Mouse (Mus musculus): ENCODE measurements around the gene Chac1. TPM values are rescaled to one million over a fixed set of nuclear protein-coding genes. Genes with fewer than 3 reads are reported as not detected.

Chac1 gene
- polyA plus RNA-seq, 1 experiment: 1.5 TPM

DNA sequence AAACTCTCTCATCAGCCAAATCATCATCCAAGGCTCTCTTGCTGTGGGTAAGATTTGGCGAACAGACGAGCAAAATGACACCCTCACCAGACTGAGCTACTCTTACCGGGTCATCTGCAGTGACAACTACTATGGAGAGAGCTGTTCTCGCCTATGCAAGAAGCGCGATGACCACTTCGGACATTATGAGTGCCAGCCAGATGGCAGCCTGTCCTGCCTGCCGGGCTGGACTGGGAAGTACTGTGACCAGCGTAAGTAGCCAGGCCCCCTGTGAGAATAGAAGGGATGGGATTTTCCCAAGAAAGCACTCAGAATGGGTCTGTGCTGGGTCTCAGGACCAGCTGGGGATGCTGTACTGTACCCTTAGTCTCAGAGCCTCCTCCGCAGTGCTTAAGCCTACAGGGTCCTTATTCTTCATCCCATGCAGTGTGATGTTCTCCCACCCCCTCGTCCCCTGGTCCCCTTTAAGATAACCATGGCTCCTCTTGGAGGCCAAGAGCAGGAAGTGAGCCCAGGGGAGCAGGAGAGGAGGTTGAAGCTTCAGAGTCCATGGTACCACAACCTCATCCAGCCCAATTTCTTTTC lies 23.0 kb upstream of the Chac1 start:
- DNase-seq (ENCODE audit: low spot score): no peak

DNA sequence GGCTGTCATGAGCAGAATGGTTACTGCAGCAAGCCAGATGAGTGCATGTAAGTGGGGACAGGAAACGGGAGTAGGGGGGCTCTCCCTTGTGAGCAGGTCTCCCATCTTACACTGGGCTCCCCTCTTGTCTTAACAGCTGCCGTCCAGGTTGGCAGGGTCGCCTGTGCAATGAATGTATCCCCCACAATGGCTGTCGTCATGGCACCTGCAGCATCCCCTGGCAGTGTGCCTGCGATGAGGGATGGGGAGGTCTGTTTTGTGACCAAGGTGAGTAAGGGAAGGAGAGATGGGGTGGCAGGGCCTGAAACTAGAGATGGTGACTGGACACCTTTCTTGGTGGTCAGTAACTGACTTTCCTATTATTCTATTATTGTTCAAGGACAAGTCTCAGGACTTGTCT lies 22.5 kb upstream of the Chac1 start:
- DNase-seq (ENCODE audit: low spot score): no peak

DNA sequence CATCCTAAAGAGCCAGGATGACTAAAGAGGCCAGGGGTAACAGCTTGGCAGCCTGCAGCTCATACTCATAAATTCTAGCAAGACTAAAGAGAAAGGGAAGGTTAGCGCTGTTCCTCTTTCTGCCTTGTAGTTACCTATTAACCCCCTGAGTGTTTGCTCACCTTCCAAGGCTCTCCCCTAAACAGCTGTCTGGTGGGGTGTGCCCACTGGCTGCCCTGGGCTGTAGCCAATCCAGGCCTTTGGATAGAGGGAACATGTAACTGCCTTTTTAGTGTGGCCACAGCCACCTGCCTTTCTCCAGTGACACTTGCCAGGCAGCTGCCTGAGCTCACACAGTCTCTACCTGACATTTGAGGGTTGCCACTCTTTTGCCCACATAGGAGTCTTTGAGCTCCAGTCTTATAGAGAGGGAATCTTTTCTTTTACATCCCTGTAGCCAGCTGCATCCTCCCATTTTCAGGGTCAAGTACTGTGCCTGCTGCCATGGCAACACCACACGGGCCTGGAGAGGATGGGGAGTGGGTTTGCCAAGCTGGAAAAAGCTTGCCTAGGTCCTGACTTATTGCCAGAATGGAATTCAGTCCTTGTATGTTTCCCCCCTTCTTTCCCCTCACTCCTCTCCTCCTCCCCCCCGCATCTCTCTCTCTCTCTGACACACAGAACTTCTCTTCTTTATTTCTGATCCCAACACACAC lies 21.8 kb upstream of the Chac1 start:
- DNase-seq (ENCODE audit: low spot score): no peak

DNA sequence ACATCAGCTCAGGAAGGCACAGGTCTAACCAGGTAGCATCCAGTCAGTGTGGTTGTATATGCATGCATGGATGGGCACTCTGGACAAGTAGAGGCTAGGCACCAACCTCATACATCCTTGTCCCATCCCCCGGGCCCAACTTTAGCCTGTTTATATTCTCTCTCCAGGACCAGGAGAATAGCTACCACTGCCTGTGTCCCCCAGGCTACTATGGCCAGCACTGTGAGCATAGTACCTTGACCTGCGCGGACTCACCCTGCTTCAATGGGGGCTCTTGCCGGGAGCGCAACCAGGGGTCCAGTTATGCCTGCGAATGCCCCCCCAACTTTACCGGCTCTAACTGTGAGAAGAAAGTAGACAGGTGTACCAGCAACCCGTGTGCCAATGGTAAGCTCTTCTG lies 20.2 kb upstream of the Chac1 start:
- DNase-seq (ENCODE audit: low spot score): no peak

DNA sequence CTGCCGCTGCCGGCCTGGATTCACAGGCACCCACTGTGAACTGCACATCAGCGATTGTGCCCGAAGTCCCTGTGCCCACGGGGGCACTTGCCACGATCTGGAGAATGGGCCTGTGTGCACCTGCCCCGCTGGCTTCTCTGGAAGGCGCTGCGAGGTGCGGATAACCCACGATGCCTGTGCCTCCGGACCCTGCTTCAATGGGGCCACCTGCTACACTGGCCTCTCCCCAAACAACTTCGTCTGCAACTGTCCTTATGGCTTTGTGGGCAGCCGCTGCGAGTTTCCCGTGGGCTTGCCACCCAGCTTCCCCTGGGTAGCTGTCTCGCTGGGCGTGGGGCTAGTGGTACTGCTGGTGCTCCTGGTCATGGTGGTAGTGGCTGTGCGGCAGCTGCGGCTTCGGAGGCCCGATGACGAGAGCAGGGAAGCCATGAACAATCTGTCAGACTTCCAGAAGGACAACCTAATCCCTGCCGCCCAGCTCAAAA lies 18.8 kb upstream of the Chac1 start:
- no peak for DNase-seq (ENCODE audit: low spot score)

DNA sequence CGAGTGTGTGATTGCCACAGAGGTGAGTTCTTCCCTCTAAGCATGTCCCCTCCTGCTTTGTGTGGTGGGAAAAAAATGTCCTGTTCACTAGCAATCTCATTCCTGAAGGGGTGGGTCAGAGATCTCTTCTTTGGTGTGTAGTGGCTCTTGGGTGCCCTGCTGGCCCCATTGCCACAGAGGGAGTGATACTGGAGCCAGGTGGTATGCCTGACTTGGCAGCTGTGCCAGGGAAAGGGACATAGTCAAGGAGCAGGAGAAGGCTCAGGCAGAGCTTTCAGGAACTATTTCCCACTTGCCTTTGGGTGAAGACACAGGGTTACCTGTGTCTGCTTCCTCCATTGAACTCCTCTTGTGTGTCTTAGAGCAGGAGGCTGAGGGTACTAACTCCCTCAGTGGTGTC lies 16.9 kb upstream of the Chac1 start:
- no peak for DNase-seq (ENCODE audit: low spot score)

DNA sequence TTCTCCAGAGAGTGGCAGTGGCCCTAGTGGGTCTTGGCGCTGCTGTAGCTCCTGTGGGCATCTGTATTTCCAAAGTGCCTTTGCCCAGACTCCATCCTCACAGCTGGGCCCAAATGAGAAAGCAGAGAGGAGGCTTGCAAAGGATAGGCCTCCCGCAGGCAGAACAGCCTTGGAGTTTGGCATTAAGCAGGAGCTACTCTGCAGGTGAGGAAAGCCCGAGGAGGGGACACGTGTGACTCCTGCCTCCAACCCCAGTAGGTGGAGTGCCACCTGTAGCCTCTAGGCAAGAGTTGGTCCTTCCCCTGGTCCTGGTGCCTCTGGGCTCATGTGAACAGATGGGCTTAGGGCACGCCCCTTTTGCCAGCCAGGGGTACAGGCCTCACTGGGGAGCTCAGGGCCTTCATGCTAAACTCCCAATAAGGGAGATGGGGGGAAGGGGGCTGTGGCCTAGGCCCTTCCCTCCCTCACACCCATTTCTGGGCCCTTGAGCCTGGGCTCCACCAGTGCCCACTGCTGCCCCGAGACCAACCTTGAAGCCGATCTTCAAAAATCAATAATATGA lies 16.0 kb upstream of the Chac1 start:
- DNase-seq (ENCODE audit: low spot score): no peak

DNA sequence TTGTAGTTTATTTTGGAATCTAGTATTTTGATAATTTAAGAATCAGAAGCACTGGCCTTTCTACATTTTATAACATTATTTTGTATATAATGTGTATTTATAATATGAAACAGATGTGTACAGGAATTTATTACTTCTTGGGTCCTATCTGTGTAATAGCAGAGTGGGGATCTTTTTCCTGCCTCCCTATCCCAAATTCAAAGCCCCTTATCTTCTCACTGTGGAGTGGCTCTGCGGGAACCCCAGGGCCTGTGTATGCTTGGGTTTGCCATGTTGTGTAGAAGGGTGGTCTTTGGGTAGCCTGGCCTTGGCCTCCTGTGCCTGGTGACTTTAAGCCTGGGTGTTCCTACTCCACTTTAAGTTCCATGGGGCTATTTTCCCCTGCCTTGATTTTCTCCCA lies 15.5 kb upstream of the Chac1 start:
- DNase-seq (ENCODE audit: low spot score): no peak

DNA sequence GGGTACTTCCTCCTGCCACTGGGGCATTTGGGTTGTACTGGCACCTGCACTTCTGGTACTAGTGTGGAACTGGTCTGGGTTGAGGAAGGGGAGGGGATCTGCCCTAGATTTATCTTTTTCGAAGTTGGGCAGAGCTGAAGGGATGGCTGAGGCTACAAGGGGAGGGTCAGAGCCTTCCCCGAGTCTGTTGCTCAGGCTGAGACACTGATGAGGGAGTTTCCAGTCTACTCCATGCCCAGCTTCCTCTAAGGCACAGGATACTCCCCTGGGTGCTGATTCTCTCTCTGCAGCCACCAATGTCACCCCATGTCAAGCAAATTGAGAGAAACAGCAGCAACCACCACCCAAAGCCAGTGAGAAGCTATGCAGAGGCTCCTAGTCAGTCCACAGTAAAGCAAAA lies 15.0 kb upstream of the Chac1 start:
- no peak for DNase-seq (ENCODE audit: low spot score)

DNA sequence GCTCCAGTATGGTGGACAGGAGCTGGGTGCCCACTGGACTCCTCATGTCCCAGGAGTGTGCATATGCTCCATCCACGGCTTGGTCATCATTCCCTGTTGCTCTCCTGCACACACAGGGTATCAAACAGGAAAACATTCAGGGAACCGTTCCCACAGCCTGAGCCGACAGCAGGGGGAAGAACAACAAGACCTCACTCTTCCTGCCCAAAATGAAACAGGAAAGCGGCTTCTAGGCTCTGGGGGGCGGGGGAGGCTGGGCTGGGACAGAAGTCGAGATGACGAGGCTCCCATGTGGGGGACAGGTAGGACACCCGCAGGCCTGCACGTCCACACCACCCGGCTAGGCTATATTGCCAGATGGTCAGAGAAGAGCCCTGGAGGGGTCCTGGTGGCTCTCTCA lies 14.6 kb upstream of the Chac1 start:
- no peak for DNase-seq (ENCODE audit: low spot score)

DNA sequence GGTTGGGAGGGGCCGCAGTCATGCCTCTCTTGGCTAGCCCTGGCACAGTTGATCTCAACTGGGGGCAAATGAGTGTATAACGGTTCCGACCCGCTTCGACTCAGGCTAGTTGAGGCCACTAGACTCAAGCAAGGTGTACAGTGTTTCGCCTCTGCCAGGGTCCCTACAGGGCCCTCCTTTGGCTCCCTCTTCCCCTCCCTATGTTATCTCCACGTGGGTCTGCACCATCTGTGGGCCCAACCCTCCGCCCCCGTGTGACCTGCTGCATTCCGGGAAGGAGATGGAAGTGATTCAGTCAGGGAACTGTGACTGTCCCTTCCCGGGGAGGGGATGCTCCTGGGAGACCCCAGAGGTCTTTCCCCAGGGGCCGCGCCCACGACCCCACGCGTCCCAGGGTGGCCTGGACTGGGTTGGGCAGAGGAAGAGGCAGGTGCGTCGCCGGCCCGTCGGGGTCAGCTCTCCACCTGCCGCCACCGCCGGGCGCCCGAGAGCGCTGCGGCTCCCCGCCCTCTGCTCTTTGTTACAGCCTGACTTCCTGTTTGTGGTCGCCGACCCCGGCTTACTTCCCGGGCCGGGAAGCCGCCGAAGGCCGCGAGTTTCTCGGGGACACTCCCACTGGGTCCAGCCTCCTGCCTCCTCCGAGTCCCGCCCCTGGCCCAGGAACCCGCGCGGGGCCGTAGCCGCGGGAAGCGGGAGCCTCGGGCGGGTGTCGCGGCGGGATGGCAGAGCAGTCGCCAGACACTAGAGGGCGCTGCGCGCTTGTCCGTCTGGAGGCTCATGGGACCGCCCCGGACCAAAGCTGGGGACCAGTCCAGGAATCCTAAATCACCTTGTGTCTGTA lies 13.4 kb upstream of the Chac1 start:
- DNase-seq (ENCODE audit: low spot score): peak; percentile 92

DNA sequence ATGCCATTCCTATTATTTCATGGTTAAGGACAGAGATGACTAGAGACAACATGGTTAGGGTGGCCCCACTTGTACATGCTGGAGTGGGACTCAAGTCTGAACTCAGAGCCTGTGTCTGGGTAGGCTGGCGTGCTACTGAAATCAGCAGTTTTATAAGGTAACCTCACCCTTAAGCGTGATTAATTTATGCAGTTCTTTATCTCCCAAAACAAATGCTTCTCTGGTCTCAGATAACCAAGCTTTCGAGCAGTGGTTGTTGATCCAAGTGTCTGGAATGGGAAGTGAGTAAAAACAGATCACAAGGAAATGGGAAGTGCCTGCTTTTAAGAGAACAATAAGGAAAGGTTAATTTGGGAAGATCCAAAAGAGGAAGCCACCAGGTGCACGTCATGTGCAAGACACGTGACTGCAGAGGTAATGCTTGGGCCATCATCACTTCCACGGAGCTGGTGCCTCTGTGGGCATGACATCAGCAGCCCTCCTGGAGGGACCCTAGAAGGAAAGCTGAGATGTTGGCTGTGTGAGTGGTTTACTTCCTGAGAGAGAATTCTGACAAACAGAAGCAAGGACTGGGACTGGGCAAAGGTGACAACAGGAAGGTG lies 6.4 kb upstream of the Chac1 start:
- DNase-seq (ENCODE audit: low spot score): no peak

DNA sequence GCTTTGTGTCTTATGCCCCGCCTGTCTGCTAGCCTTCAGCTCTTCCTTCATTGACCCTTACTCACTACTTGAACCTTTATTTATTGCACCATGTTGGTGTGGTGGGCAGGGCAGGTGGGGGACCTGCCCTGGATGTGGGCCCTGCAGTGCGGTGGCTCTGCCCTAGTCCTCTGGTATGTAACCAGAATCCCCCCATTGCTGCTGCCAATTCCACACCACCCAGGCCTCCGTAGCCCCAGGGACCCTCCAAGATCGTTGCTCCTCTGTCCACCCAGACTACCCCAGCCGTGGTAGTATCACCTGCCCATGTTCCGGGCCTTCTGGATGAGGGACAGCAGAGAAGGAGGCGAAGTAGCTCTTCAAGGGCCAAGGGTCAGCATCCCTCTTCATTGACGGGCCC lies 2.7 kb downstream of the Chac1 start:
- no peak for DNase-seq (ENCODE audit: low spot score)

DNA sequence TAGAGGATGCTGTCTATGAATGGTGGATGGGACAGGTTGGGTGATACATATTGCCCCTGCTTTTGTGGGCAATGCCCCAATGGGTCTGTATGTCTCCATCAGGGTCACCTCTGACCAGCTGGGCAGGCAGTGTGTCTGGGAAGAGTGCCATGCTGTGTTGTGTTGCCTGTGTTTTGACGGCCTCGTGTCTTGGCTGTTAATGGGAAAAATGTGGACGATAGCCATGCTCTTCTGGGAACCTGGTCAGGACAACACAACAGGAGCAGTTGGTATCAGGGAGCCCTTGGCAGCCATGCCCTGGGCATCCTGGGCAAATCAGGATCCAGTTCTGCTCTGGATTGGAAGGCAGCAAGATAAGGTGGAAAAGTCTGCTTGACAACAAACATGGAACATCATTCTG lies 4.1 kb downstream of the Chac1 start:
- no peak for DNase-seq (ENCODE audit: low spot score)

DNA sequence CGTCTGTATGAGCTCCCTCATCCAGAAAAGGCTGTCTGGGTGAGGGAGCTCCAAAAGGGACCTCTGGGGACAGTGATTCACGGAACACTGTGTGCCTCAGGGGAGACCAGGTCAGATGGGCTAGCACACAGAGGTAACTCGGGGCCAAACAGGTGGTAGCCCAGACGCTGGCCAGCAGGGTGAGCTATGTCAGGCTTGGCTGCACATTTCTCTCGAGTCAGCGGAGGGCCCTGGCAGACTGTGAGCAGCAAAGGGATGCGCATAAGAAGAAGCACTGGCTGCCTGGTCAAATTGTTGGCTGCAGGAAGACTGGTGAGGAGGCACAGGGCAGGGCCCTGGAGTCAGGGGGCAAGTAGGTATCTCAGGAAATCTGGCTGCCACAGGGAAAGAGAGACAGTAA lies 4.6 kb downstream of the Chac1 start:
- no peak for DNase-seq (ENCODE audit: low spot score)

DNA sequence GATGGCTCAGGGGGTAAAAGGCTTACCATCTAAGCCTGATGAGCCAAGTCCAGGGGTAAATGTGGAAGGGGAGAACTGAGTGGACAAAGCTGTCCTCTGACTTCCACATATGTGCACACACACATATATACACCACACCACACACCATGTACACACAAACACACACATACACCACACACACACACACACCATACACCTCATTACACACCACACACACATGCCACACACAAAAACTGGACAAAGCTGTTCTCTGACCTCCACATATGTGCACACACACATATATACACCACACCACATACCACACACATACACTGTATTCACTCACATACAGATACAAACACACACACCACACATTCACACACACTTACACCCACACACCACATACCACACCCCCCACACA lies 5.3 kb downstream of the Chac1 start:
- DNase-seq (ENCODE audit: low spot score): no peak

DNA sequence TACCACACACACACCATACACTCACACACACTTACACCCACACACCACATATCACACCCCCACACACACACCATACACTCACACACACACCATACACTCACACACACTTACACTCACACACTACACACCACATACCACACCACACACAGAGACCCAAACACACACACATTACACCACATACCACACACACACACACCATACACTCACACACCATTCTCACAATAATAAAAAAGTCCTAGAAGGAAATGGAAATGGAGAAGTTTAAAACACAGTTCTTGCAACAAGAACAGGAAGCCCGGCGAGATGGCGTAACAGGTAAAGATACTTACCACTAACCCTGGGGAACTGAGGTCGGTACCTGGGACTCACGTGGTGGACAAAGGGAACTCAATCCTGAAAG lies 5.8 kb downstream of the Chac1 start:
- DNase-seq (ENCODE audit: low spot score): no peak

DNA sequence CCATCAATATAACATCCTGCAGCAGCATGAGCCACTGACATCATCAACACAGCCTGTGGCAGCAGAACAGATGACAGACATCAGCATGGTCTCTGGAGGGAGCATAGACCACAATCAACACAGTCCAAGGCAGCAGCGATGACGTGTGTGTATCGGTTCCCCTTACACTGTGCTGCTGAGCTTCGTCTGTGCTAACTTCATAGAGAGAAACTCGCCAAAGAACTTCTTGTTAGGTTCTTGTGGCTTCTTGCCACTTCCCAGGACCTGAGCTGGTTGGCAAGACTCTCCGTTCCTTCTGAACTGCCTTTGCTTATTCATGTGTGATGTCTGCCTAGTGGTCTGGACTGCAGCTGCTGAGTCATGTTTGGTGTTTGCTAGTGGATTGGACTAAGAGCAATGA lies 7.2 kb downstream of the Chac1 start:
- no peak for DNase-seq (ENCODE audit: low spot score)

DNA sequence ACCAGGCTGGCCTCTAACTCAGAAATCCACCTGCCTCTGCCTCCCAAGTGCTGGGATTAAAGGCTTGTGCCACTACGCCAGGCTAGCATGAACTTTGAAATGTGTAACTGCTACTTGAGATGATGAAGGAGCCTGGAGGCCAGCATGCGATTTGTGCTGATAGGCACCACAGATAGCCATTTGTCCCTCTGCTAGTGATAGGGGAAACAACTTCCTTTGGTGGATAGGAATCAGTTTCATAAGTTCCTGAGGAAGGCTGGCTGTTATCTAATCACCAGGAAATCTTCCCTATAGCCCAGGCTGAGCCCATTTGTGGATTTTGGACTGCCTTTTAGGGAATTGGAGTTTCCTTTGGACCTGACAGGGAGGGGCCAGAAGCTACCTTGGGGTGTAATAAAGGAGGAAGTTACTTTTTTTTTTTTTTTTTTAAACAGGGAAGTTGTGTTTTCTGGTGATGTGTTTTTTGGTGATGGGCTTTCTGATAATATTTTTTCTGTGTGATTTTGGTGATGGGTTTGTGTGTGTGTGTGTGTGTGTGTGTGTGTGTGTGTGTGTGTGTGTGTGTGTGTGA lies 8.8 kb downstream of the Chac1 start:
- no peak for DNase-seq (ENCODE audit: low spot score)

DNA sequence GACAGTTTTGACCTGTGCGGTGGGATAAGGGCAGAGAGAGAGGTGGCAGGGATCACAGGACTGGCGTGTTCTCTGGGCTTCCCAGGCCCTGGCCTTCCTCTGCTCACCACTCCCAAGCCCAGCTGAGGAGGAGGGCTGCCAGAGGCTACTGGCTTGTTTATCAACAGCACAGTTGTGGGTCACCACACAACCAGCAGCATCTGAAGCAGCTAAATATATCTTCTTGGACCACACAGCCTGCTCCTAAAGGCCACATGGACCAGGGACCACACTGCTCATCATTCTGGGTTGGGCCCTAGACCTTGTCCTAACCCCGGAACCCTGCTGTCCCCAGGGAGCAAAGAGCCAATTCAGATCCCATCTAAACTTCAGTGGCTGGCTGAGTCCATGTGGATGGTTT lies 13.9 kb downstream of the Chac1 start:
- DNase-seq (ENCODE audit: low spot score): no peak

DNA sequence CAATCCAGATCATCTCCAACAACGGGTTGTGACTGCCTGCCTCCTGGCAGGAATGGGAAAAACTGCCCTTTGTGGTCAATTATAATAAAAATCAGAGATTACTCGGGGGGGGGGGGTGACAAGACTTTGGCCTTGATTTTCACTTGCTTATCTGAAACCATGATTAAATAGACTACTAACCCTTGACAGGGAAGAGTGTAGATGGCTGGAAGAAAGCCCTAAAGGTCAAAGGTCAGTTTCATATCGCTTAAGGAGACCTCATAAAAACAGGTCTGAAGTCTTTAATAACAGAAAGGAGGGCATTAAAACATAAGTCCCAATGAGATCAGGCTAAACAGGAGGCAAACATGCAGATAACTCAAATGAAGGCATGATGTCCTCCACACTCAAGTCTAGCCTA lies 16.3 kb downstream of the Chac1 start:
- no peak for DNase-seq (ENCODE audit: low spot score)

DNA sequence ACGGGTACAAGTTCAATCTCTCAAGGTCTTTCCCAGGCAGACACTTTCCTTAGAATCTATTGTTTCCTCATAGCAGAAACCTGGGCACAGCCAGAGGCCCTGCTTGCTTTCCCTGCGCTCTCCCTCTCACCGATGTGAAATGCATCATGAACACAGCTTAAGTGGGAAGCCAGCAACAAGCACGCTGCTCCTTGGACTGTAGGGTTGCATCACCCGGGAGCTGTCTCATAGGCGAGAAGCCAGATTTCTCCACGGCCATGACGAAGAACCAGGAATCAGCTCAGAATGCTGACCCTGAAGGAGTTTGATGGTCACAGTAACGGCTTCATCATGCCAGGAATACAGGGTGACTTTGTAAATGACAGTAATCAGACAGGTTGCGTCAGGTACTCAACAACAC lies 19.1 kb downstream of the Chac1 start:
- no peak for DNase-seq (ENCODE audit: low spot score)

Measured in urinary bladder, adult 2 months (tissue).